Mouse (Mus musculus) liver, embryonic 14.5 days (tissue): ENCODE data around the gene Ddx24. TPM values are rescaled to one million over a fixed set of nuclear protein-coding genes. Genes with fewer than 3 reads are reported as not detected.

ENCODE experiments used
- ATAC-seq: fragments of 200-750 bp; cut with Nextera tagmentation; 2 replicates; pipeline ENCODE4 v1.8.0; 2017; ENCODE audit warnings: moderate number of reproducible peaks, mild to moderate bottlenecking, moderate library complexity; ENCODE audit not compliant: insufficient read depth
- DNase-seq, 3 experiments: peaks; one replicate each; pipeline ENCODE4 v3.0.0-alpha.2; 2012 to 2013; ENCODE audit warnings: low read depth in 3 of 3, low spot score in 3 of 3
- H3K27ac ChIP-seq: fragments of 300-500 bp; sonication (generic); 2 replicates; pipeline ENCODE4 v1.5.1; 2014; ENCODE audit warnings: moderate library complexity, mild to moderate bottlenecking, control low read depth, inconsistent platforms
- H3K27me3 ChIP-seq: fragments of 300-500 bp; sonication (generic); 2 replicates; pipeline ENCODE4 v1.6.1; 2014; ENCODE audit warnings: mild to moderate bottlenecking, low read length, moderate library complexity; ENCODE audit not compliant: control insufficient read depth, insufficient read depth
- H3K36me3 ChIP-seq: fragments of 300-500 bp; sonication (generic); replicated peaks from 2 replicates; pipeline ENCODE4 v1.6.1; 2014; ENCODE audit warnings: low read depth; ENCODE audit not compliant: control insufficient read depth, insufficient read depth
- H3K4me1 ChIP-seq, 2 experiments: fragments of 200-500 bp in 1 of 2; fragments of 300-500 bp in 1 of 2; sonication (generic) in 1 of 2; replicated peaks; 2 replicates each; pipeline ENCODE4 v1.6.1; 2012 to 2014; ENCODE audit warnings: antibody characterized with exemption in 1 of 2, inconsistent platforms in 1 of 2, low read length in 1 of 2; ENCODE audit not compliant: control insufficient read depth in 2 of 2, insufficient read depth in 2 of 2
- H3K4me2 ChIP-seq: fragments of 300-500 bp; sonication (generic); 2 replicates; pipeline ENCODE4 v1.6.1; 2014; ENCODE audit warnings: low read depth, mild to moderate bottlenecking, control low read depth, moderate library complexity
- H3K4me3 ChIP-seq, 2 experiments: fragments of 200-500 bp in 1 of 2; fragments of 300-500 bp in 1 of 2; sonication (generic) in 1 of 2; 2 replicates each; pipeline ENCODE4 v1.5.1; 2012 to 2014; ENCODE audit warnings: low read depth in 2 of 2, low read length in 2 of 2, mild to moderate bottlenecking in 2 of 2, control low read depth in 1 of 2, inconsistent platforms in 1 of 2, moderate library complexity in 1 of 2; ENCODE audit not compliant: insufficient read depth in 1 of 2
- H3K9ac ChIP-seq: fragments of 300-500 bp; sonication (generic); replicated peaks from 2 replicates; pipeline ENCODE4 v1.6.1; 2014; ENCODE audit warnings: mild to moderate bottlenecking, control low read depth, moderate library complexity
- H3K9me3 ChIP-seq: fragments of 300-500 bp; sonication (generic); 2 replicates; pipeline ENCODE4 v1.6.1; 2016; ENCODE audit warnings: low read length, mixed read lengths; ENCODE audit not compliant: control insufficient read depth
- CTCF ChIP-seq: IDR thresholded peaks from 2 replicates; pipeline ENCODE4 v1.5.1; 2016; ENCODE audit warnings: antibody characterized with exemption, low read depth, control low read depth
- EP300 ChIP-seq: IDR thresholded peaks from 2 replicates; pipeline ENCODE4 v1.6.1; 2016; ENCODE audit warnings: antibody characterized with exemption, low read depth
- WGBS: fragments of 180-500 bp; shearing (Covaris S2); extraction: QIAGEN DNeasy Blood & Tissue Kit; methylation state at CpG from one replicate; pipeline ENCODE4 v1.1.7; 2014; ENCODE audit not compliant: insufficient replicate concordance; 5-methylcytosine and 5-hydroxymethylcytosine counted together
- polyA plus RNA-seq, 2 experiments: library from polyadenylated mRNA; depleted of rRNA in 1 of 2; stranded (reverse) in 1 of 2; unstranded in 1 of 2; fragments of >200 nt; fragmentation: Nextera tagmentation in 1 of 2; extraction: Ambion mirVana in 1 of 2; gene quantifications; 2 replicates each; pipeline versions ENCODE4 v1.2.1 to v1.2.3; 2012 to 2014

Ddx24 gene
- polyA plus RNA-seq, 2 experiments: 25.0 to 38.3 TPM

DNA sequence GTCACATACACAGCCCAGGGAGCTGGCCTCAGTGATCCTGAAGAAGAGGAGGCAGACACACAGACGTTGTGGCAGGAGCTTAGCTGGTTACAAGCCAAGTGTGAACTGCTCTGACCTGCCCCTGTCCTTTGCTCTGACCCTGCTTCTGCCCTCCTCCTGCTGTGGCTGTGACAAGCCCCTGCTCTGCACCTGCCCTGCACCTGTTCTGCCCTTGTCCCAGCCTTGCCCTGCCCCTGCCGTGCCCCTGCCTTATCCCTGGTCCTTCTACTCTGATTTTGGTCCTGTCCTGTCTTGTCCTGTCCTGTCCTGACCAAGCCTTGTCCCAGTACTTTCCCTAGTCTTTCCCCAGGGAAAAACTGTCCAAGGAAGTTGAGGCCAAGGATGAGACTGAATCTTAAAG is 56.9 kb downstream of the Ddx24 start:
- Histone ChIP-seq H3K4me2 (peak overlapping the region; percentile 40; the same call in 1 of the 2 replicates), H3K4me1 (peaks cover 5 to 14% of the 10 kb centered on the region in 2 experiments), H3K9me3 (no peaks in the 10 kb centered on the region), H3K9ac (no peak overlapping the region), H3K36me3 (no peaks in the 10 kb centered on the region), H3K4me3 (no peak overlapping the region), H3K27me3 (no peaks in the 10 kb centered on the region), H3K27ac (no peak overlapping the region)
- no peak for TF ChIP-seq CTCF
- TF ChIP-seq EP300: no peak
- DNase-seq (no peak), ATAC-seq (no peak)
- 45% methylated on average over 2 of the region's 2 CpGs for WGBS

DNA sequence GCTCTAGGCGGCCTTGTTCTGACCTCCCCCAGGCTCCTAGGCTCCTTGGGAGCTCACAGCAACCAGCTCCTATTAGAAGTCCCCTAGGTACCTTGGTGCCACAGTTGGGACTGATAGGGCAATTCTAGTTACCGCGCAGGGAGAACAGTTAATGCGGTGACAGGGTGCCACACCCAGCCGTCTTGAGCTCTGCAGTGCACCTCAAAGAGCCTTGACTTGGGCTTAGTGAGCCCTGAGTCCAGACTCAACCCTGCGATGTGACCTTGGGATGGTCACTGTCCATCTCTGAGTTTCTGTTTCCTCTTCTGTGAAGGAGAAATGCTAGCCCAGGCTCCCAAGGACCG is 57.3 kb downstream of the Ddx24 start:
- 28% methylated on average over 7 of the region's 7 CpGs for WGBS
- Histone ChIP-seq H3K27ac (no peak overlapping the region), H3K27me3 (no peaks in the 10 kb centered on the region), H3K4me3 (peak overlapping the region in 1 of 2 experiments; percentile 26; a peak in 1 of 4 replicates), H3K36me3 (no peaks in the 10 kb centered on the region), H3K9me3 (no peaks in the 10 kb centered on the region), H3K4me2 (peak overlapping the region; percentile 40), H3K4me1 (peaks cover 4 to 9% of the 10 kb centered on the region in 2 experiments; a peak in 3 of 4 replicates), H3K9ac (no peak overlapping the region)
- DNase-seq (peak in 1 of 3 experiments; percentile 10), ATAC-seq (no peak)
- TF ChIP-seq CTCF (no peak), EP300 (no peak)

DNA sequence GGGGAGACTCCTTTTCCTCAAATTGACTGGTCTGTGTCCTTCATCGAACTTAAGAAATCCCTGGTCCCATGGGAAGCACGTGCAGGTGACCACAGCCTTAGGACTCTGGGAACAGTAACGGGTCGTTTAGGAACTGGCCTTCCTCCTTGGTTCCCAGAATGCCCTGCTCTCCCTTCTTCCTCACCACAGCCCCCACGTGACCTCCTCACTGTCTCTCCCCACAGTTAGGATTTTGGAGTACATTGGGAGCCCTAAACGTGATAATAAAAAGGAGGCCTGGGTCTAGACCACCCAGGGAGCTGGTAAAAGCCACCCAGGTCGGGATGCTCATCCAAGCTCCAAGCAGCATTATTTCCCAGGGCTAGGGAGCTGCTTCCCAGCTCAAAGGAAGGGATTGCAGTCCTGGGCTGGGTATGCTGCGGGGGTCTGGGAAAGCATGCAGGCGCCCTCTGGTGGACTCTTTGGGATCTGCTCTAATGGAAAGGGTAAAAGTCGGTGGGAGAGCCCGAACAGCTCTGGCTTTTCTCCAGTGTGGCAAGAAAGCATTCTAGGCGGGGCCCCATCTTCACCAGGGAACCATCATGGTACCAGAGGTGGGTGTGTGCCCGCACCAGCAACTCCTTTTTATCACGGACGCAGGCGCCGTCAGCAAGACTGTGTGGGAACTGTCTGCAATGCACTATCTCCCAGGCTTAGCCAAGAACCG is 57.9 kb downstream of the Ddx24 start:
- ATAC-seq: peak; percentile 67
- 11% methylated on average over 18 of the region's 18 CpGs for WGBS
- Histone ChIP-seq H3K9ac (no peak overlapping the region), H3K27me3 (no peaks in the 10 kb centered on the region), H3K27ac (no peak overlapping the region), H3K9me3 (no peaks in the 10 kb centered on the region), H3K4me1 (peaks cover 4 to 7% of the 10 kb centered on the region in 2 experiments; a peak in 2 of 4 replicates), H3K4me2 (peak overlapping the region; percentile 40), H3K4me3 (peak overlapping the region in 1 of 2 experiments; percentile 26; a peak in 1 of 4 replicates), H3K36me3 (no peaks in the 10 kb centered on the region)
- TF ChIP-seq EP300 (no peak), CTCF (peak; percentile 88)
- peak in 2 of 3 experiments; percentile 23 to 27 for DNase-seq

DNA sequence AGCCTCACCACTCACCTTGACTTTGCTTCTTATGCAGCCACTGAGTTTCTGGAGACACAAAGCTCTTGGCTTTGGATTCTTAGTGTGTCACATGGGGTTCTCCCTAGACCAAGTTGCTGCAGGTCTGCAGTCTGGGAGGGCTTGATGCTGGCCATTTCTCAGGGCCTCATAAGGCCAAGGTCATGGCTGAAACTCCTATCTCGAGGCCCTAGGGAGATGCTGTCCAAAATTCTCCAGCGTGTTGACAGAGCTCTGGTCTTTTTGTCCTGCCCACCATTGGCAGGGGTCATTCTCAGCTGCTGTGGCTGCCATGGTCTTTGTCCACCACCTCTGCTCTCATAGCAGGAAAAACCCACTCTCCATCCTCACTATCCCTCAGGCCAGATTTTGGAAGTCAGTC is 58.5 kb downstream of the Ddx24 start:
- Histone ChIP-seq H3K27ac (no peak overlapping the region), H3K36me3 (no peaks in the 10 kb centered on the region), H3K4me3 (no peak overlapping the region), H3K4me2 (no peak overlapping the region), H3K27me3 (no peaks in the 10 kb centered on the region), H3K4me1 (peaks cover 4 to 7% of the 10 kb centered on the region in 2 experiments; a peak in 2 of 4 replicates), H3K9me3 (no peaks in the 10 kb centered on the region), H3K9ac (no peak overlapping the region)
- ATAC-seq (no peak), DNase-seq (no peak)
- TF ChIP-seq CTCF: no peak
- WGBS: 50% methylated on average over 2 of the region's 2 CpGs

DNA sequence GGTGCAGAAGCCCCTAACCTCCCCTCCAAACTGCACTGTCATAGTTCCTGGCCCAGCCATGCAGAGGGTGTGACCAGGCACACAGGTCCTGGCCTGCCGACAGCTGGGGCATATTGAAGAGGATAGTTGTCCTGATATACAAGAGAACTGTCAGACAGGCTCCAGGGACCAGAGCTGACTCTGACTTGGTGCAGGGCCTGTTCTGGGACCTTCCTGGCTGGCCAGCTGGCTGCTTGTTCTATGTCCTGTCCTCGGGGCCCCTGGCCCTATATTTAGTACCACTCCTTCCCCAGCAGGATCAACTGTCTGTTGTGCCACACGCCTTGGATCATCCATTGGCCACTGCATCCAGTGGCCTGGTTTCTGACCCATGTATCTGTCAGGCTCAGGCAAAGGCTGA is 63.3 kb downstream of the Ddx24 start:
- no peak for DNase-seq

More for the DNA sequence above, 63.3 kb downstream of the Ddx24 start:
- no peaks in the 10 kb centered on the region for H3K9me3 ChIP-seq
- WGBS: 48% methylated on average over 3 of the region's 3 CpGs
- no peak overlapping the region for H3K27ac ChIP-seq
- H3K9ac ChIP-seq: no peak overlapping the region
- H3K4me3 ChIP-seq: no peak overlapping the region
- TF ChIP-seq CTCF (no peak), EP300 (no peak)
- H3K36me3 ChIP-seq: no peaks in the 10 kb centered on the region
- H3K4me1 ChIP-seq: no peaks in the 10 kb centered on the region
- no peak overlapping the region for H3K4me2 ChIP-seq
- no peaks in the 10 kb centered on the region for H3K27me3 ChIP-seq
- ATAC-seq: no peak
